Mouse (Mus musculus): ENCODE measurements around the gene Rai14.

The Rai14 gene

GRCm38 (mm10) chr15:10720671-10721070 lies 6.2 kb upstream of the Rai14 start:
- no peak for DNase-seq (ENCODE audit: low spot score)

GRCm38 (mm10) chr15:10720188-10720587 lies 5.8 kb upstream of the Rai14 start:
- DNase-seq (ENCODE audit: low spot score), result no peak

- DNase-seq (ENCODE audit: low spot score), result no peak
Measured at GRCm38 (mm10) chr15:10719511-10719910, 5.1 kb upstream of the Rai14 start.

- DNase-seq (ENCODE audit: low spot score), result no peak
Measured at GRCm38 (mm10) chr15:10718763-10719162, 4.3 kb upstream of the Rai14 start.

GRCm38 (mm10) chr15:10717284-10717683 lies 2.9 kb upstream of the Rai14 start:
- DNase-seq (ENCODE audit: low spot score), result no peak

GRCm38 (mm10) chr15:10715966-10716365 lies 1.5 kb upstream of the Rai14 start:
- no peak for DNase-seq (ENCODE audit: low spot score)

GRCm38 (mm10) chr15:10715139-10715505 lies 698 bp upstream of the Rai14 start:
- DNase-seq (ENCODE audit: low spot score), result peak; percentile 39

GRCm38 (mm10) chr15:10713626-10714316 lies 653 bp downstream of the Rai14 start:
- no peak for DNase-seq (ENCODE audit: low spot score)

GRCm38 (mm10) chr15:10713181-10713625 lies 1.2 kb downstream of the Rai14 start:
- no peak for DNase-seq (ENCODE audit: low spot score)

- DNase-seq (ENCODE audit: low spot score), result no peak
Measured at GRCm38 (mm10) chr15:10712288-10712687, 2.1 kb downstream of the Rai14 start.

GRCm38 (mm10) chr15:10711231-10711630 lies 3.2 kb downstream of the Rai14 start:
- no peak for DNase-seq (ENCODE audit: low spot score)

GRCm38 (mm10) chr15:10708591-10709272 lies 5.7 kb downstream of the Rai14 start:
- DNase-seq (ENCODE audit: low spot score), result no peak

GRCm38 (mm10) chr15:10707109-10707508 lies 7.3 kb downstream of the Rai14 start:
- no peak for DNase-seq (ENCODE audit: low spot score)

GRCm38 (mm10) chr15:10706414-10706813 lies 8.0 kb downstream of the Rai14 start:
- DNase-seq (ENCODE audit: low spot score), result no peak

GRCm38 (mm10) chr15:10705752-10706151 lies 8.7 kb downstream of the Rai14 start:
- no peak for DNase-seq (ENCODE audit: low spot score)

GRCm38 (mm10) chr15:10704328-10704727 lies 10.1 kb downstream of the Rai14 start:
- no peak for DNase-seq (ENCODE audit: low spot score)

- no peak for DNase-seq (ENCODE audit: low spot score)
Measured at GRCm38 (mm10) chr15:10701571-10701970, 12.9 kb downstream of the Rai14 start.

GRCm38 (mm10) chr15:10700891-10701466 lies 13.4 kb downstream of the Rai14 start:
- no peak for DNase-seq (ENCODE audit: low spot score)

- no peak for DNase-seq (ENCODE audit: low spot score)
Measured at GRCm38 (mm10) chr15:10696478-10697234, 17.8 kb downstream of the Rai14 start.

GRCm38 (mm10) chr15:10692627-10693026 lies 21.8 kb downstream of the Rai14 start:
- no peak for DNase-seq (ENCODE audit: low spot score)

GRCm38 (mm10) chr15:10691481-10691880 lies 22.9 kb downstream of the Rai14 start:
- DNase-seq (ENCODE audit: low spot score), result no peak

GRCm38 (mm10) chr15:10690973-10691372 lies 23.5 kb downstream of the Rai14 start:
- no peak for DNase-seq (ENCODE audit: low spot score)

- DNase-seq (ENCODE audit: low spot score), result peak; percentile 43
Measured at GRCm38 (mm10) chr15:10690219-10690618, 24.2 kb downstream of the Rai14 start.

Data from urinary bladder, postnatal 14 days (tissue).